Mouse (Mus musculus) olfactory bulb, adult 2 months (tissue): ENCODE measurements around the gene Adamts7. TPM values are rescaled to one million over a fixed set of nuclear protein-coding genes. Genes with fewer than 3 reads are reported as not detected.

Experiments used
- H3K27ac ChIP-seq: fragments of 200-500 bp; 2 replicates; pipeline ENCODE4 v1.5.1; 2012; ENCODE audit warnings: low read depth, low read length; ENCODE audit not compliant: insufficient read depth
- H3K4me1 ChIP-seq: fragments of 200-500 bp; 2 replicates; pipeline ENCODE4 v1.6.1; 2012; ENCODE audit warnings: low read length; ENCODE audit not compliant: control insufficient read depth, insufficient read depth
- H3K4me3 ChIP-seq: fragments of 200-500 bp; 2 replicates; pipeline ENCODE4 v1.5.1; 2012; ENCODE audit warnings: mild to moderate bottlenecking, low read depth, low read length, moderate library complexity; ENCODE audit not compliant: insufficient read depth
- CTCF ChIP-seq: fragments of 200-500 bp; IDR thresholded peaks from 2 replicates; pipeline ENCODE4 v1.5.1; 2012; ENCODE audit warnings: low read depth, mild to moderate bottlenecking, low read length, moderate library complexity; ENCODE audit not compliant: insufficient read depth
- POLR2A ChIP-seq: fragments of 200-500 bp; IDR thresholded peaks from 2 replicates; pipeline ENCODE4 v1.6.1; 2012; ENCODE audit warnings: mild to moderate bottlenecking, low read depth, low read length, moderate library complexity; ENCODE audit not compliant: insufficient read depth
- WGBS: fragments of 180-500 bp; shearing (Covaris S2); methylation state at CpG from one replicate; pipeline ENCODE4 v1.1.7; 2018; 5-methylcytosine and 5-hydroxymethylcytosine counted together
- polyA plus RNA-seq: library from polyadenylated mRNA; stranded (reverse); fragments of >200 nt; gene quantifications from 2 replicates; pipeline ENCODE4 v1.2.4, GENCODE M21; 2012; ENCODE audit warnings: low replicate concordance; ENCODE audit not compliant: missing spikeins, insufficient read depth, insufficient read length

Gene Adamts7
- polyA plus RNA-seq, 1 experiment, result not detected

DNA sequence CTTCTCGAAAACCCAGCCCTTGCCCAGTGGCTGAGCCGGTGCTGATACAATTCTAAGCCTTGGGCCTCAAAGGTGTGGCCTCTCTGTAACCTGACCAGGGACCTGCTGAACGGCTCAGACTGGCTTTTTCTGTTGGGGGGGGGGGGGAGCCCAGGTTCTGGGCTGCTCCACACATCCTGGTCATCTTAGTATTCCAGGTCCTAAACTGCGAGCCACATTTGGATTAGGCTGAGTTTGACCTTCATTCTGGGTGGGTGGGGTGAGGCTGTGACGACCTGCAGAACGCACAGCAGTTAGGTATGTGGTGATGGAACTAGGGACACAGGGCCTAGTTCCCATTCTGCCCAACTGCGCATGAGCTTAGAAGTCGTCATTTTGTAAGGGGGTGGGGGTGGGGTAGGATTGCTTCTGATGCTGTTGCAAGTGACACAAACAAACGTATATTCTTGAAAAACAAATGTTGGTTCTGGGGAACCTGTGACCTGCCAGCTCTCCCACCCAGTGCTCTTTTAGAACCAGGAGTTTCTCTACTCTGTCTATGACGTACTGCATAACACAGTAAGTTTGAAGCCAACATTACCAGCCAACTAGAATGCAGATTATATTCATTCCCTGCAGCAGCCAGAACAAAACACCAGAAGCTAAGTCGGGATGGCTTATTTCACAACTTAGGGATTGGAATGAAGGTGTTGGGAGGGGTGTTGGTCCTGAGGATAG, 38.6 kb upstream of the Adamts7 start:
- no peak overlapping the region for H3K27ac ChIP-seq
- H3K4me1 ChIP-seq, result 0 out of 2 replicates have a peak, but pooled peaks cover 3% of the 10 kb centered on the region
- TF ChIP-seq POLR2A, result no peak
- TF ChIP-seq CTCF, result no peak
- 54% methylated on average over 11 of the region's 11 CpGs for WGBS
- H3K4me3 ChIP-seq, result no peak overlapping the region

DNA sequence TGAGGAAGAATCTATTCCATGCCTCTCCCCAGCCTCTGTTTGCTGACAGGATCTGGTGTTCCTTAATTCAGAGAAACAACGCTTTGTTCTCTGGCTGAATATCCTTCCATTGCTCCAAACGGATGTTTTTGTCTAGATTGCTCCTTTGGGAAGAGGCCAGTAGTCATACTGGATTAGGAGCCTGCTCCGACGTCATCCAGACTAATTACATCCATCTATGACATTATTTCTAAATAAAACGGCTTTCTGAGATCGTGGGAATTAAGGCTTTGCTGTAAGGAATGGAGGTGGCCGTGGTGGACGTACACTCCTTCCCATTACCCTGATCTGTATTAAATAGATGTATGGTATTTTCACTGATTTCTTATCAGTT, 38.0 kb upstream of the Adamts7 start:
- no peak overlapping the region for H3K4me3 ChIP-seq
- TF ChIP-seq POLR2A (no peak), CTCF (no peak)
- no peak overlapping the region for H3K27ac ChIP-seq
- 0 out of 2 replicates have a peak, but pooled peaks cover 3% of the 10 kb centered on the region for H3K4me1 ChIP-seq
- 20% methylated on average over 8 of the region's 8 CpGs for WGBS

DNA sequence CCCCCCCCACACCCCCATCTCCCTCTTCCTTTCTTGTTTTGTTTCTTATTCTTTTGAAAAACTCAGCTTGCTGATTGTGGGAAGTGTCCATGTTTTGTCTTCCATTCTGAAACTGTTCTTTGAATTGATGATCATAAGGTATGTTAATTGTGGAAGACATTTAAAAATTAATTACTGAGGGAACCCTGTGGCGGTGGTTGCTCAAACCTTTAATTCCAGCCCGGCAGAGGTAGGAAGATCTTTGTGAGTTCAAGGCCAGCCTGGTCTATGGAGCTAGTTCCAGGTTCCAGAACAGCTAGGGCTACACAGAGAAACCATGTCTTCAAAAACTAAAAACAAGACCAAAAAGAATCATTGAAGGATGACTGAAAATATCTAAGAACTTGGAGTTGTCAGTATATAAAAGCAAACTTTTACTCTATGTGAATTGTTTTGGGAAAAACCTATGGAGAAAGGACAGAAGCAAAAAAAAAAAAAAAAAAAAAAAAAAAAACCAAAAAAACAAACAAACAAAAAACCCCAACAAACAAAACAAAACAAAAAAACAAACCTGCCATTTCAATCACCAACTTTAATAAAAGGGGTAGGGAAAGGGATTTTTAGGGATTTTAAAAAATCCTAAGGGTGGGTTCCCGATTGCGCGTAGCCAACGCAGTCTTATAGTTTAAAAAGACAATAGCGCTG, 37.3 kb upstream of the Adamts7 start:
- 0 out of 2 replicates have a peak, but pooled peaks cover 3% of the 10 kb centered on the region for H3K4me1 ChIP-seq
- WGBS, result 15% methylated on average over 7 of the region's 7 CpGs
- H3K4me3 ChIP-seq, result no peak overlapping the region
- no peak overlapping the region for H3K27ac ChIP-seq
- TF ChIP-seq POLR2A (no peak), CTCF (no peak)

DNA sequence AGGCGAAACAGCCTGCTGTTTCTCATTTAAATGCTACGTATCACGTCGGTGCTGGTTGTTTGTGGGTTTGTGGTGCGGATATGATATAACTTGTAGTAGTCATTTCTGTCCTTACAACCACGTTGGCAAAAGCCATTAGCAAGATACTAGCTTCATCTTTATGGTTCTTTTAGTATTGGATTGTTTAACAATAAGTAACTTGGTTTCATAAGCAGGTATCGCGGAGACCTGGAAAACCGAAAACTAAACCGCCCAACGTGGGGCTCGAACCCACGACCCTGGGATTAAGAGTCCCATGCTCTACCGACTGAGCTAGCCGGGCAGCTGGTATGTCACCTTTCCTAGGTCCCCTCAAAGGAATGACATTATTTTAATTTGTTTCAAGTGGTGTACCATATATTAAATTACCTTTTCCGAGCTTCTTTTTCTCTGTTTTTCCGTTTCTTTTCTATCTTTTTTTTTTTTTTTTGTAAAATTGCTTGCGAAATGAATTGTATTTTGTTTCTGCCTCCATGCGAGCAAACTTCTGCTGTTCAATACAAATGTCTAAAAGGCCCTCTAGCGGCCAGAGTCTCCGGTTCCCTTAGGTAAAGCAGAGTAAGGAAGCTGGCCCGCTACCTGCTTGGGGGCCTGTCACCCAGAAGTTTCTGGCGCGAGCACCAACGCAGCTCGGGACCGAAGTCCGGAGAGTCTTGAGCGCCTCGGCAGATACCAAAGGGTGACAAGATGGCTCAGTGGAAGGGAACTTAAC, 36.4 kb upstream of the Adamts7 start:
- Histone ChIP-seq H3K4me1 (0 out of 2 replicates have a peak, but pooled peaks cover 3% of the 10 kb centered on the region), H3K4me3 (peak overlapping the region; percentile 19; the same call in 1 of the 2 replicates), H3K27ac (no peak overlapping the region)
- WGBS, result 3% methylated on average over 30 of the region's 30 CpGs
- TF ChIP-seq CTCF (peak; percentile 14; the same call in 1 of the 2 replicates), POLR2A (no peak)

DNA sequence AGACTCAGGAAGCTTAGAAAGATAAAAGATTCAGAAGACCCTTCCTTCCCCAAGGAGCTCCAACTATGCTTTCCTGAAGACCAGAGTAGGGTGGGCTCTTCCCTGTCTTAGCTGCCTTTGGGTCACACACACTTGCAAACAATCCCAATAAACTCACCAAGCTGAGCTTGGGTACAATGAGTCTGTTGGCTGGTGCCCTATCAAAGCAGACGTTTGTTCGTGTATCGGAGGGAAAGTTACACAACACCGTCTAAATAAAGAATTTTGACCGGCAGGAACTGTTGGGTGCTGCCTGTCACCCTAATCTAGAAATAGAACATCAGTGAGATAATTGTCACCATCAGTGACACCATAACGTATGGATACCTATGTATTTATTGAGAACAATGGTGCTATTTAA, 35.7 kb upstream of the Adamts7 start:
- 71% methylated on average over 6 of the region's 6 CpGs for WGBS
- TF ChIP-seq POLR2A (no peak), CTCF (no peak)
- no peak overlapping the region for H3K4me3 ChIP-seq
- H3K4me1 ChIP-seq, result 0 out of 2 replicates have a peak, but pooled peaks cover 3% of the 10 kb centered on the region
- no peak overlapping the region for H3K27ac ChIP-seq

DNA sequence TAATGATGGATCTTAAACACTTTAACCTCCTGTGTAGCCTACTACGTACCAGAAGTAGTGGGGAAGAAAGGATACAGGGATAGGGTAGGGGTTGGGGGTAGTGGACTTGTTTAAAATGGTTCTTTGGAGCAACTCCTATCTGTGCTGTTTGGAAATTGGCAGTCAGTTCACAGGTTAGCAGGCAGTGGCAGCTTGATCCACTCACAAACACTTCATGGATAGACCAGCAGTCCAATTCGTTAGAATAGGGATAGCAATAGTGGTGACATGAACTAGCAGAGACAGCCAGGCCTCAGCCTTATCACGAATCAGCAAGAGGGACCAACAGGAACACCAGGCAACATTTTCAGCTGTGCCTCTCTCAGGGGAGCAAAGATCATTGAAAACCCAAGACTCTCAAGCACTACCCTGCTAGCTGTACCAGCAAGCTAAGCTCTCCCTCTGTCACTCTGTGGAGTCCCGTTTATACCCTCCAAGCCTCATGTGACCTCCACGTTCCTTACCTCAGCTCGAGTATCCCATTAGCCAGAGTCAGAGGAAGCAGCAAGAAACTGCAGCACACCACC, 34.1 kb upstream of the Adamts7 start:
- Histone ChIP-seq H3K4me1 (0 out of 2 replicates have a peak, but pooled peaks cover 3% of the 10 kb centered on the region), H3K4me3 (no peak overlapping the region), H3K27ac (no peak overlapping the region)
- WGBS, result 90% methylated on average over 6 of the region's 6 CpGs
- TF ChIP-seq POLR2A, result no peak
- no peak for TF ChIP-seq CTCF

DNA sequence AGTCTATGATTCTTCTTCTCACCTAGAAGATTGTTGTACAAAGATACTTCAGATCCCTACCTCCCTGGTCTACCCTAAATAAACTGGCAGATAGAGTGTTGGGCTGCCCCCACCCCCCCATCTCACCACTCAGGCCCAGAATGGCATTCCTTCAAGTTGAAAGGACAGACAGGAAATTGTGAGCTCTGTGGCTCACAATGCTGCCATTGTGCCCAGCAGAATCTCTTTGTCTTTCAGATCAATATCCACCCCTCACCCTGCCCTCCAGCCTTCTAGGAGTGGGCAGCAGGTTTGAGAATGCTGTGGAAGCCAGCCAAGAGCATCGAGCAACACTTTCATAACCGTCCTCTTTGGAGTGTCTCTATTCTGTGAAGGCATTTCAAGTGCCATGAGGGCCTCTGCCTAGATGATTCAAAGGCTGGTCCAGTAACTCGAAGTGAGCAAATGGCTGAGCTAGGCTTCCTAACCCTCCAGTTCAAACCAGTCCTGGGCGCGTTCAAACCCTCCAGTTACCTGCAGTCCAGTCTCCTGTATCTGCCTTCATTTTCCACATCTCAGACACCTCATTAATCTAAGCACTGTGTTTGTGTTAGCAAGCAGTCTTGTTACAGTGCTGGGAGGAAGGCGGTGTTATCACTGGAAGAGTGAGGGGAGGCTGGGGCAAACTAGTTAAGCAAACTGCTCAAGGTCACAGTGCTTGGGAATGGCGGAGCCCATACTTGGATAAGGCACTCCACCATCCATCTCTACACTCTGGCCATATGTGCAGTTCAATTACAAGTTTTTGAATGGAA, 29.1 kb upstream of the Adamts7 start:
- WGBS, result 71% methylated on average over 7 of the region's 7 CpGs
- no peak overlapping the region for H3K27ac ChIP-seq
- TF ChIP-seq POLR2A, result no peak
- no peak for TF ChIP-seq CTCF
- no peaks in the 10 kb centered on the region for H3K4me1 ChIP-seq
- H3K4me3 ChIP-seq, result no peak overlapping the region

DNA sequence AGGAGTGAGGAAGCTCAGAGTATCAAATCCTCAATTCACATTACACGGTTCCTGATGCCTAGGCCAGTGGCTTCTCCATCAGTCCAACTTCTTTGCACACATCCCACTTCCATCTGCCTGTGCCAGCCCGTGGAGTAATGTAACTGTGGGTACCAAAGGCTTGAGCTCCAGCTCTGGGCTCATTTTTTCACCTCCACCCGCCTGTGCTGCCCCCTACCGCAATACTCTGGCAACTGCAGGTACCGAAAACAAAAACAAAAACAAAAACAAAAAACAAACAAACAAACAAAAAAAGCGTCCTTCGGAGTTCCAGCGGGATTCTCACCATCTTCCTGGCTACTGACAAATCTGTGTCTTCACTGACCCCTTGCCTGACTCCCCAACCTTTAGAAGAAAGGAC, 27.4 kb upstream of the Adamts7 start:
- H3K27ac ChIP-seq, result no peak overlapping the region
- no peak overlapping the region for H3K4me3 ChIP-seq
- TF ChIP-seq CTCF (no peak), POLR2A (no peak)
- 84% methylated on average over 8 of the region's 8 CpGs for WGBS
- no peaks in the 10 kb centered on the region for H3K4me1 ChIP-seq
